Mouse (Mus musculus): Measurements from ENCODE around the gene Cfdp1. TPM values are rescaled to one million over a fixed set of nuclear protein-coding genes. Genes with fewer than 3 reads are reported as not detected.

The Cfdp1 gene
- polyA plus RNA-seq, 1 experiment from 2014 or later: 199 TPM

GRCm38 (mm10) chr8:111741556-111741955 is 112.5 kb downstream of the Cfdp1 start:
- H3K9me3 ChIP-seq: no peaks in the 10 kb centered on the region
- peak overlapping the region; percentile 97 for H3K9ac ChIP-seq
- peaks cover 88% of the 10 kb centered on the region for H3K4me1 ChIP-seq
- peak overlapping the region; percentile 74 for H3K4me2 ChIP-seq
- no peaks in the 10 kb centered on the region for H3K36me3 ChIP-seq (replicated peaks)
- peak overlapping the region; percentile 98 for H3K4me3 ChIP-seq (replicated peaks)
- no peak for ATAC-seq (ENCODE audit: low FRiP score)
- WGBS: 66% methylated on average over 6 of the region's 6 CpGs
- 0 out of 2 replicates have a peak, but pooled peaks cover 6% of the 10 kb centered on the region for H3K27me3 ChIP-seq
- no peak overlapping the region for H3K27ac ChIP-seq

- Histone ChIP-seq H3K4me2 (peak overlapping the region; percentile 74), H3K4me1 (peaks cover 89% of the 10 kb centered on the region)
Observed at GRCm38 (mm10) chr8:111740994-111741393, 113.1 kb downstream of the Cfdp1 start.

GRCm38 (mm10) chr8:111740301-111740711 is 113.8 kb downstream of the Cfdp1 start:
- WGBS: 87% methylated on average over 7 of the region's 7 CpGs
- Histone ChIP-seq H3K4me3 (replicated peaks) (no peak overlapping the region), H3K9me3 (no peaks in the 10 kb centered on the region), H3K27ac (no peak overlapping the region), H3K9ac (no peak overlapping the region), H3K27me3 (0 out of 2 replicates have a peak, but pooled peaks cover 2% of the 10 kb centered on the region), H3K4me1 (peaks cover 89% of the 10 kb centered on the region), H3K36me3 (replicated peaks) (no peaks in the 10 kb centered on the region), H3K4me2 (peak overlapping the region; percentile 3; the same call in 1 of the 2 replicates)
- no peak for ATAC-seq (ENCODE audit: low FRiP score)

More at GRCm38 (mm10) chr8:111740994-111741393, 113.1 kb downstream of the Cfdp1 start:
- H3K27me3 ChIP-seq: 0 out of 2 replicates have a peak, but pooled peaks cover 6% of the 10 kb centered on the region
- no peak overlapping the region for H3K27ac ChIP-seq
- WGBS: 89% methylated on average over 8 of the region's 8 CpGs
- H3K36me3 ChIP-seq (replicated peaks): no peaks in the 10 kb centered on the region
- H3K9me3 ChIP-seq: no peaks in the 10 kb centered on the region
- no peak overlapping the region for H3K9ac ChIP-seq
- ATAC-seq (ENCODE audit: low FRiP score): no peak
- H3K4me3 ChIP-seq (replicated peaks): no peak overlapping the region

GRCm38 (mm10) chr8:111739604-111740003 is 114.5 kb downstream of the Cfdp1 start:
- H3K4me1 ChIP-seq: peaks cover 90% of the 10 kb centered on the region
- no peaks in the 10 kb centered on the region for H3K9me3 ChIP-seq
- H3K36me3 ChIP-seq (replicated peaks): no peaks in the 10 kb centered on the region
- 0 out of 2 replicates have a peak overlapping the region, but pooled peaks have one; percentile 13 for H3K27ac ChIP-seq
- 0 out of 2 replicates have a peak, but pooled peaks cover 2% of the 10 kb centered on the region for H3K27me3 ChIP-seq
- WGBS: 52% methylated on average over 7 of the region's 7 CpGs
- no peak overlapping the region for H3K9ac ChIP-seq
- no peak for ATAC-seq (ENCODE audit: low FRiP score)
- H3K4me2 ChIP-seq: peak overlapping the region; percentile 3
- no peak overlapping the region for H3K4me3 ChIP-seq (replicated peaks)

- Histone ChIP-seq H3K9me3 (no peaks in the 10 kb centered on the region), H3K9ac (no peak overlapping the region), H3K4me1 (peaks cover 90% of the 10 kb centered on the region), H3K27ac (no peak overlapping the region), H3K4me3 (replicated peaks) (no peak overlapping the region), H3K27me3 (no peaks in the 10 kb centered on the region), H3K4me2 (no peak overlapping the region), H3K36me3 (replicated peaks) (no peaks in the 10 kb centered on the region)
- WGBS: 89% methylated on average over 6 of the region's 6 CpGs
- ATAC-seq (ENCODE audit: low FRiP score): no peak
Observed at GRCm38 (mm10) chr8:111738867-111739266, 115.2 kb downstream of the Cfdp1 start.

GRCm38 (mm10) chr8:111736321-111736720 is 117.8 kb downstream of the Cfdp1 start:
- ATAC-seq (ENCODE audit: low FRiP score): no peak
- no peak overlapping the region for H3K4me2 ChIP-seq
- H3K9ac ChIP-seq: no peak overlapping the region
- peaks cover 94% of the 10 kb centered on the region for H3K4me1 ChIP-seq
- no peak overlapping the region for H3K4me3 ChIP-seq (replicated peaks)
- H3K36me3 ChIP-seq (replicated peaks): no peaks in the 10 kb centered on the region
- no peaks in the 10 kb centered on the region for H3K9me3 ChIP-seq
- no peaks in the 10 kb centered on the region for H3K27me3 ChIP-seq
- peak overlapping the region; percentile 47 for H3K27ac ChIP-seq
- WGBS: 51% methylated on average over 7 of the region's 7 CpGs

- Histone ChIP-seq H3K36me3 (replicated peaks) (no peaks in the 10 kb centered on the region), H3K27me3 (no peaks in the 10 kb centered on the region), H3K4me3 (replicated peaks) (no peak overlapping the region), H3K27ac (peak overlapping the region; percentile 47), H3K4me1 (peaks cover 94% of the 10 kb centered on the region), H3K9ac (no peak overlapping the region), H3K4me2 (no peak overlapping the region), H3K9me3 (no peaks in the 10 kb centered on the region)
- no peak for ATAC-seq (ENCODE audit: low FRiP score)
- 85% methylated on average over 4 of the region's 4 CpGs for WGBS
Observed at GRCm38 (mm10) chr8:111735791-111736190, 118.3 kb downstream of the Cfdp1 start.

GRCm38 (mm10) chr8:111735335-111735761 is 118.7 kb downstream of the Cfdp1 start:
- no peak overlapping the region for H3K4me3 ChIP-seq (replicated peaks)
- no peaks in the 10 kb centered on the region for H3K9me3 ChIP-seq
- WGBS: 73% methylated on average over 8 of the region's 8 CpGs
- no peak for ATAC-seq (ENCODE audit: low FRiP score)
- H3K27ac ChIP-seq: peak overlapping the region; percentile 51
- no peak overlapping the region for H3K4me2 ChIP-seq
- H3K36me3 ChIP-seq (replicated peaks): no peaks in the 10 kb centered on the region
- H3K4me1 ChIP-seq: peaks cover 94% of the 10 kb centered on the region
- no peaks in the 10 kb centered on the region for H3K27me3 ChIP-seq
- no peak overlapping the region for H3K9ac ChIP-seq

- Histone ChIP-seq H3K27me3 (no peaks in the 10 kb centered on the region), H3K36me3 (replicated peaks) (no peaks in the 10 kb centered on the region), H3K27ac (peak overlapping the region; percentile 51; the same call in 1 of the 2 replicates), H3K9me3 (no peaks in the 10 kb centered on the region), H3K4me1 (peaks cover 94% of the 10 kb centered on the region), H3K9ac (peak overlapping the region; percentile 87; the same call in 1 of the 2 replicates), H3K4me2 (peak overlapping the region; percentile 1; the same call in 1 of the 2 replicates), H3K4me3 (replicated peaks) (no peak overlapping the region)
- no peak for ATAC-seq (ENCODE audit: low FRiP score)
- 53% methylated on average over 6 of the region's 6 CpGs for WGBS
Observed at GRCm38 (mm10) chr8:111734244-111734960, 119.7 kb downstream of the Cfdp1 start.

GRCm38 (mm10) chr8:111733581-111734243 is 120.4 kb downstream of the Cfdp1 start:
- no peaks in the 10 kb centered on the region for H3K9me3 ChIP-seq
- H3K36me3 ChIP-seq (replicated peaks): no peaks in the 10 kb centered on the region
- H3K9ac ChIP-seq: peak overlapping the region; percentile 87
- no peaks in the 10 kb centered on the region for H3K27me3 ChIP-seq
- H3K27ac ChIP-seq: peak overlapping the region; percentile 84
- 4% methylated on average over 5 of the region's 5 CpGs for WGBS
- no peak for ATAC-seq (ENCODE audit: low FRiP score)
- H3K4me2 ChIP-seq: peak overlapping the region; percentile 6; the same call in 1 of the 2 replicates
- H3K4me1 ChIP-seq: peaks cover 88% of the 10 kb centered on the region
- no peak overlapping the region for H3K4me3 ChIP-seq (replicated peaks)

GRCm38 (mm10) chr8:111732406-111733085 is 121.5 kb downstream of the Cfdp1 start:
- Histone ChIP-seq H3K4me2 (peak overlapping the region; percentile 93), H3K27me3 (no peaks in the 10 kb centered on the region), H3K9ac (peak overlapping the region; percentile 87), H3K4me1 (peaks cover 79% of the 10 kb centered on the region), H3K4me3 (replicated peaks) (peak overlapping the region; percentile 77), H3K27ac (peak overlapping the region; percentile 84), H3K9me3 (no peaks in the 10 kb centered on the region), H3K36me3 (replicated peaks) (no peaks in the 10 kb centered on the region)
- 30% methylated on average over 10 of the region's 10 CpGs for WGBS
- no peak; the same call in 1 of the 2 replicates for ATAC-seq (ENCODE audit: low FRiP score)

- ATAC-seq (ENCODE audit: low FRiP score): peak; percentile 97
- H3K4me1 ChIP-seq: peaks cover 73% of the 10 kb centered on the region
- under 1% methylated on average over 35 of the region's 41 CpGs for WGBS
Observed at GRCm38 (mm10) chr8:111732004-111732403, 122.1 kb downstream of the Cfdp1 start.

More at GRCm38 (mm10) chr8:111732004-111732403, 122.1 kb downstream of the Cfdp1 start:
- Histone ChIP-seq H3K9ac (peak overlapping the region; percentile 87), H3K27me3 (no peaks in the 10 kb centered on the region), H3K4me2 (peak overlapping the region; percentile 93), H3K4me3 (replicated peaks) (peak overlapping the region; percentile 77), H3K36me3 (replicated peaks) (no peaks in the 10 kb centered on the region), H3K9me3 (no peaks in the 10 kb centered on the region), H3K27ac (peak overlapping the region; percentile 84)

Data from forebrain, embryonic 12.5 days (tissue).